Mouse (Mus musculus) kidney, adult 8-10 months (tissue): ENCODE results near the gene Zfp668.

Experiments
- DNase-seq, 2 experiments: peaks; one replicate each; pipeline ENCODE4 v3.0.0; 2022

Gene Zfp668

GRCm38 (mm10) chr7:127894480-127894879, 17.9 kb upstream of the Zfp668 start:
- DNase-seq: peak in 1 of 2 experiments; percentile 52

GRCm38 (mm10) chr7:127890798-127891197, 14.2 kb upstream of the Zfp668 start, which contains the start of gene Prss53:
TSS of gene Prss53 (minus strand) at chr7:127890970.
- DNase-seq: peak; percentile 80 to 81

GRCm38 (mm10) chr7:127888821-127889220, 12.2 kb upstream of the Zfp668 start:
- no peak for DNase-seq

GRCm38 (mm10) chr7:127887781-127888180, 11.2 kb upstream of the Zfp668 start:
- DNase-seq: no peak

GRCm38 (mm10) chr7:127887191-127887590, 10.6 kb upstream of the Zfp668 start:
- DNase-seq: no peak

- no peak for DNase-seq
Observed at GRCm38 (mm10) chr7:127886551-127886950, 9.9 kb upstream of the Zfp668 start.

GRCm38 (mm10) chr7:127885951-127886350, 9.3 kb upstream of the Zfp668 start:
- no peak for DNase-seq

GRCm38 (mm10) chr7:127880431-127880830, 3.8 kb upstream of the Zfp668 start:
- no peak for DNase-seq

GRCm38 (mm10) chr7:127879301-127879700, 2.7 kb upstream of the Zfp668 start:
- DNase-seq: no peak

GRCm38 (mm10) chr7:127876041-127876466, 574 bp downstream of the Zfp668 start, which contains the start of gene Zfp646:
TSS of gene Zfp646 (plus strand) at chr7:127876221.
- peak; percentile 63 to 68 for DNase-seq

- DNase-seq: peak; percentile 86
Observed at GRCm38 (mm10) chr7:127875627-127876001, 1.0 kb downstream of the Zfp668 start.

- no peak for DNase-seq
Observed at GRCm38 (mm10) chr7:127874812-127875626, 1.6 kb downstream of the Zfp668 start.

GRCm38 (mm10) chr7:127870136-127870821, 6.3 kb downstream of the Zfp668 start:
- no peak for DNase-seq

- no peak for DNase-seq
Observed at GRCm38 (mm10) chr7:127869149-127869810, 7.3 kb downstream of the Zfp668 start.

GRCm38 (mm10) chr7:127867641-127868040, 9.0 kb downstream of the Zfp668 start:
- DNase-seq: no peak

GRCm38 (mm10) chr7:127866434-127866833, 10.2 kb downstream of the Zfp668 start:
- DNase-seq: no peak

GRCm38 (mm10) chr7:127858258-127858657, 18.4 kb downstream of the Zfp668 start:
- no peak for DNase-seq

GRCm38 (mm10) chr7:127850906-127851305, 25.7 kb downstream of the Zfp668 start:
- DNase-seq: no peak

- DNase-seq: no peak
Observed at GRCm38 (mm10) chr7:127849973-127850875, 26.4 kb downstream of the Zfp668 start.

- DNase-seq: peak; percentile 85 to 89
Observed at GRCm38 (mm10) chr7:127842001-127842718, 34.5 kb downstream of the Zfp668 start.

- DNase-seq: peak; percentile 89 to 93
Observed at GRCm38 (mm10) chr7:127841340-127842000, 35.2 kb downstream of the Zfp668 start.
